Mouse (Mus musculus) heart, postnatal 4 days (tissue): ENCODE data around the gene Hps6. TPM values are rescaled to one million over a fixed set of nuclear protein-coding genes. Genes with fewer than 3 reads are reported as not detected.
A peak's percentile ranks its signal among the peaks of the same experiment; 100 is the strongest.
"Not testable (repeated sequence)": the region's sequence is repeated elsewhere in the genome, so short reads cannot be mapped to it uniquely, and the experiment has no call there.

Source experiments
- DNase-seq: peaks from one replicate; pipeline ENCODE4 v3.0.0; 2021
- total RNA-seq, 2 experiments: library from RNA; stranded (reverse); gene quantifications; 2 replicates each; pipeline ENCODE4 v1.2.3; 2021

Hps6 gene
- 1 to 10 TPM; 5.6 to 5.8 TPM for total RNA-seq

- DNase-seq, result peak; percentile 88
Observed at GRCm38 (mm10) chr19:46003371-46004226, at the start of gene Hps6. Gene Hps6 (plus strand): TSS chr19:46003508.

GRCm38 (mm10) chr19:45956736-45957135, 46.6 kb upstream of the Hps6 start:
- DNase-seq, result no peak

GRCm38 (mm10) chr19:45960770-45961169, 42.5 kb upstream of the Hps6 start:
- DNase-seq, result no peak

GRCm38 (mm10) chr19:45984379-45984778, 18.9 kb upstream of the Hps6 start:
- DNase-seq, result no peak

GRCm38 (mm10) chr19:45988238-45988637, 15.1 kb upstream of the Hps6 start:
- DNase-seq, result no peak

GRCm38 (mm10) chr19:45991171-45991570, 12.1 kb upstream of the Hps6 start:
- no peak for DNase-seq

GRCm38 (mm10) chr19:45993441-45993840, 9.9 kb upstream of the Hps6 start:
- DNase-seq, result not testable (repeated sequence)

- DNase-seq, result no peak
Observed at GRCm38 (mm10) chr19:45993981-45994737, 9.1 kb upstream of the Hps6 start.

- DNase-seq, result no peak
Observed at GRCm38 (mm10) chr19:45997365-45997764, 5.9 kb upstream of the Hps6 start.

- peak; percentile 90 for DNase-seq
Observed at GRCm38 (mm10) chr19:45997785-45998693, 5.3 kb upstream of the Hps6 start, which contains the start of gene Armh3. Gene Armh3 (minus strand): TSS chr19:45998488.

GRCm38 (mm10) chr19:45998694-45999217, 4.6 kb upstream of the Hps6 start:
- no peak for DNase-seq

GRCm38 (mm10) chr19:45999378-45999777, 3.9 kb upstream of the Hps6 start:
- no peak for DNase-seq

GRCm38 (mm10) chr19:46002279-46002678, 1.0 kb upstream of the Hps6 start:
- no peak for DNase-seq

- no peak for DNase-seq
Observed at GRCm38 (mm10) chr19:46004814-46005466, 1.6 kb downstream of the Hps6 start.

GRCm38 (mm10) chr19:46005680-46006079, 2.4 kb downstream of the Hps6 start:
- no peak for DNase-seq

- peak; percentile 92 for DNase-seq
Observed at GRCm38 (mm10) chr19:46014572-46015178, 11.4 kb downstream of the Hps6 start.

GRCm38 (mm10) chr19:46016023-46016422, 12.7 kb downstream of the Hps6 start:
- DNase-seq, result no peak

GRCm38 (mm10) chr19:46024959-46025358, 21.7 kb downstream of the Hps6 start:
- no peak for DNase-seq

- DNase-seq, result peak; percentile 72
Observed at GRCm38 (mm10) chr19:46026567-46026966, 23.3 kb downstream of the Hps6 start.

- DNase-seq, result no peak
Observed at GRCm38 (mm10) chr19:46028747-46029320, 25.5 kb downstream of the Hps6 start.

GRCm38 (mm10) chr19:46029652-46030051, 26.3 kb downstream of the Hps6 start:
- DNase-seq, result no peak
